Mouse (Mus musculus): ENCODE measurements at regions not wholly inside any gene's neighbourhood (a gene's known extent, or its start where the extent isn't known, plus 50 kb on each side); places are given as distances from the start of the nearest gene placed in this dataset.

DNA sequence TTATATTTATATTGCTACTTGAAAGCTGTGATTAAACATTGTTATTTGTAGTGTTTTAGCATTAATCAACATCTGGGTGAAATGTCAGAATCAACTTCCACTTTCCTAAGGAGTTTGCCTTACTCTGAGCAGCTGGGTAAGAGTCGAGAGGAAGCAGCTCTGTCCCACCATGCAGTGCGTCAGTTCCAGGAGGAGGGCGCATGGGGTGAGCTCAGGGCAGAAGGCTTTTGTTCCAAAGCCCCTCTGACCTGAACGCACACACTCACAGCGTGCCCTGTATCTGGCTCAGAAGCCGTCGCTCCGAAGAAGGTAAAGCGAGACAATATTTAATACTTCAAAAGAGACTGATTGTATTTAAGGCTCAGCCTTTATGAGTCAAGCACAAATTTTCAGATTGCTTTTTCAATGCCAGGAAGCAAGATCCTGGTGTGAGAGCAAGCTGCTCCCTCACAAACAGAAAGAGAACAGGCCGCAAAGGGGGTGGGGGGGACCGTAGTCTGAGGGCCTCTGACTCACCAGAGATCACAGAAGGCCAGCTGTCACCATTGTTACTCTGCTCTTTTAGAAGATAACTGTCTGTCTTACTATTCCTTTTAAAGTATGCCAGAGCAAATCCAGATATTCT, 143.6 kb upstream of the Adgrl4 start:
- H3K4me2 ChIP-seq: no peak overlapping the region
- H3K27me3 ChIP-seq: no peaks in the 10 kb centered on the region
- no peak overlapping the region for H3K9ac ChIP-seq
- 28% methylated on average over 11 of the region's 11 CpGs for WGBS (ENCODE audit: insufficient replicate concordance)
- no peaks in the 10 kb centered on the region for H3K9me3 ChIP-seq (replicated peaks)
- H3K4me3 ChIP-seq (replicated peaks): no peak overlapping the region
- H3K4me1 ChIP-seq (replicated peaks): no peaks in the 10 kb centered on the region
- H3K27ac ChIP-seq (replicated peaks): no peak overlapping the region
- peak; percentile 52; the same call in 1 of the 2 replicates for ATAC-seq (ENCODE audit: insufficient read depth)
- no peaks in the 10 kb centered on the region for H3K36me3 ChIP-seq (replicated peaks)

- Histone ChIP-seq H3K4me2 (no peak overlapping the region), H3K9me3 (replicated peaks) (no peaks in the 10 kb centered on the region), H3K36me3 (replicated peaks) (no peaks in the 10 kb centered on the region), H3K4me1 (replicated peaks) (no peaks in the 10 kb centered on the region), H3K27me3 (no peaks in the 10 kb centered on the region), H3K27ac (replicated peaks) (no peak overlapping the region), H3K4me3 (replicated peaks) (no peak overlapping the region), H3K9ac (no peak overlapping the region)
- no peak for ATAC-seq (ENCODE audit: insufficient read depth)
- WGBS (ENCODE audit: insufficient replicate concordance): 51% methylated on average over 7 of the region's 7 CpGs
Observed at GRCm38 (mm10) chr3:151294606-151295005, 143.1 kb upstream of the Adgrl4 start.

DNA sequence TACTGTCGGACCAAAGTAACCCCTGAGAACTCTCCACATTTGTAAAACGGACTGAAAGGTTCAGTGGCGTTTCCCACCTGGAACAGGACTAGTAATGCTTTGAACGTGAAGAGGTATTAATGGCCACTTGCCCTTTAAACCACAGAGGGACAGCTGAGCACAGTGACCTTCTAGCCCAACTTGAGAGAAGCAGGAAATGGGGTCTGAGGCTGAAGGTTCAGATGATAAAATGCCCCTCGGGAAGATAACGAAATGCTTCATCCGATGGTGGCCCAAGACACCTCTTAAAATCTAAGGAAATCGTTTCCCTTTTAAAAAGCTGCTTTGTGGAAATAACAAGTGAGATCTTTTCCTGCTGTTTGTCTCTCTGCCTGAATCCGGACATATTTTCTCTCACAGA, 142.7 kb upstream of the Adgrl4 start:
- no peak for ATAC-seq (ENCODE audit: insufficient read depth)
- Histone ChIP-seq H3K27ac (replicated peaks) (no peak overlapping the region), H3K4me3 (replicated peaks) (no peak overlapping the region), H3K4me2 (no peak overlapping the region), H3K9ac (no peak overlapping the region), H3K36me3 (replicated peaks) (no peaks in the 10 kb centered on the region), H3K9me3 (replicated peaks) (no peaks in the 10 kb centered on the region), H3K4me1 (replicated peaks) (no peaks in the 10 kb centered on the region), H3K27me3 (no peaks in the 10 kb centered on the region)
- WGBS (ENCODE audit: insufficient replicate concordance): 34% methylated on average over 9 of the region's 9 CpGs

- H3K27me3 ChIP-seq: no peaks in the 10 kb centered on the region
- ATAC-seq (ENCODE audit: insufficient read depth): no peak
- no peak overlapping the region for H3K4me3 ChIP-seq (replicated peaks)
- H3K4me1 ChIP-seq (replicated peaks): no peaks in the 10 kb centered on the region
- no peak overlapping the region for H3K27ac ChIP-seq (replicated peaks)
- H3K36me3 ChIP-seq (replicated peaks): no peaks in the 10 kb centered on the region
- no peak overlapping the region for H3K9ac ChIP-seq
- WGBS (ENCODE audit: insufficient replicate concordance): 22% methylated on average over 2 of the region's 2 CpGs
- no peaks in the 10 kb centered on the region for H3K9me3 ChIP-seq (replicated peaks)
- H3K4me2 ChIP-seq: no peak overlapping the region
Observed at GRCm38 (mm10) chr3:151298325-151298724, 139.4 kb upstream of the Adgrl4 start.

- Histone ChIP-seq H3K27ac (replicated peaks) (no peak overlapping the region), H3K27me3 (no peaks in the 10 kb centered on the region), H3K9ac (no peak overlapping the region), H3K4me3 (replicated peaks) (no peak overlapping the region), H3K4me2 (no peak overlapping the region), H3K4me1 (replicated peaks) (no peaks in the 10 kb centered on the region), H3K9me3 (replicated peaks) (no peaks in the 10 kb centered on the region), H3K36me3 (replicated peaks) (no peaks in the 10 kb centered on the region)
- no peak for ATAC-seq (ENCODE audit: insufficient read depth)
- 74% methylated on average over 4 of the region's 4 CpGs for WGBS (ENCODE audit: insufficient replicate concordance)
Observed at GRCm38 (mm10) chr3:151305402-151305801, 132.3 kb upstream of the Adgrl4 start.

DNA sequence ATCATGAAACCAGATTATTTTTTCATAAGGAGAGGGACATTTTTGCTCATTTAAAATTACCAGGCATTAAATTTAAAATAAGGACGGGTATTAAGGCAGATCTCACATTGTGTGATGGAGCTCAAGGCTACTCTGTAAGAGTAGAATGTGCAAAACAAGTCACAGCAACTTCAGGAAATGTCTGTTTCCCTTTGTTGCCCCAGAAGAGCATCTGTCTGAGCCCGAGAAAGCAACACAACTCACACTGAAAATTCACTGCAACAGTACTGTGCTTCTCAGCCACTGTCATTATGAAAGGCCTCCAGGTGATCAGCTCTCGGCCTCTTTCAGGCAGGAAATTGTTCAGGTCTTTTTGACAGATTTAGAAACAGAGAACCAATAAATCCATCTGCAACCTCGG, 129.7 kb upstream of the Adgrl4 start:
- no peaks in the 10 kb centered on the region for H3K36me3 ChIP-seq (replicated peaks)
- no peak overlapping the region for H3K4me2 ChIP-seq
- no peaks in the 10 kb centered on the region for H3K4me1 ChIP-seq (replicated peaks)
- H3K9ac ChIP-seq: no peak overlapping the region
- ATAC-seq (ENCODE audit: insufficient read depth): no peak
- WGBS (ENCODE audit: insufficient replicate concordance): 11% methylated on average over 4 of the region's 4 CpGs
- no peaks in the 10 kb centered on the region for H3K9me3 ChIP-seq (replicated peaks)
- no peak overlapping the region for H3K4me3 ChIP-seq (replicated peaks)
- no peak overlapping the region for H3K27ac ChIP-seq (replicated peaks)
- no peaks in the 10 kb centered on the region for H3K27me3 ChIP-seq

GRCm38 (mm10) chr3:151323835-151324234, 113.9 kb upstream of the Adgrl4 start:
- no peak overlapping the region for H3K27ac ChIP-seq (replicated peaks)
- WGBS (ENCODE audit: insufficient replicate concordance): 28% methylated on average over 3 of the region's 3 CpGs
- H3K4me2 ChIP-seq: no peak overlapping the region
- no peaks in the 10 kb centered on the region for H3K36me3 ChIP-seq (replicated peaks)
- H3K4me1 ChIP-seq (replicated peaks): no peaks in the 10 kb centered on the region
- H3K27me3 ChIP-seq: no peaks in the 10 kb centered on the region
- ATAC-seq (ENCODE audit: insufficient read depth): no peak
- H3K9ac ChIP-seq: no peak overlapping the region
- no peaks in the 10 kb centered on the region for H3K9me3 ChIP-seq (replicated peaks)
- no peak overlapping the region for H3K4me3 ChIP-seq (replicated peaks)

DNA sequence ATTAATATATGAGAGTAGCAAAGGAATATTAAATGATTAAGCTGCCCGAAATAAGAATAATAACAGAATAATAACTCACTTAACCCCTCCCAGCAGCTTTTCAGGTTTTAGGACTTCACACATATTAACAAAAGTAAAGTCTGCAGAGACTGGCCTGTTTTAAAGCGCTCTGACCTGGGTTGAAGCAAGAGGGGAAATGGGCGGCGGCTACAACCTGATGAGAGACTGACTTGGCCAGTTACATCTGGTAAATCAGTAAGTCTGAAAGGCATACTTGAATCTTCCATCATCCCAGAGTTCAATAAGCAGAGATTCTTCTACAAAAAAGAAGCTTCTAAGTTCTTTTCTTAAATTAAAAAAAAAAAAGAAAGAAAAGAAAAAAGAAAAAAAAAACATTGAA, 107.9 kb upstream of the Adgrl4 start:
- Histone ChIP-seq H3K36me3 (replicated peaks) (no peaks in the 10 kb centered on the region), H3K4me3 (replicated peaks) (no peak overlapping the region), H3K9me3 (replicated peaks) (no peaks in the 10 kb centered on the region), H3K4me1 (replicated peaks) (no peaks in the 10 kb centered on the region), H3K4me2 (no peak overlapping the region), H3K9ac (no peak overlapping the region), H3K27ac (replicated peaks) (no peak overlapping the region), H3K27me3 (no peaks in the 10 kb centered on the region)
- WGBS (ENCODE audit: insufficient replicate concordance): 67% methylated on average over 4 of the region's 4 CpGs
- ATAC-seq (ENCODE audit: insufficient read depth): no peak

GRCm38 (mm10) chr3:151331906-151332305, 105.8 kb upstream of the Adgrl4 start:
- H3K4me3 ChIP-seq (replicated peaks): no peak overlapping the region
- H3K4me2 ChIP-seq: no peak overlapping the region
- no peak for ATAC-seq (ENCODE audit: insufficient read depth)
- H3K27ac ChIP-seq (replicated peaks): no peak overlapping the region
- H3K4me1 ChIP-seq (replicated peaks): no peaks in the 10 kb centered on the region
- H3K9me3 ChIP-seq (replicated peaks): no peaks in the 10 kb centered on the region
- 59% methylated on average over 2 of the region's 2 CpGs for WGBS (ENCODE audit: insufficient replicate concordance)
- no peaks in the 10 kb centered on the region for H3K36me3 ChIP-seq (replicated peaks)
- H3K9ac ChIP-seq: no peak overlapping the region
- H3K27me3 ChIP-seq: no peaks in the 10 kb centered on the region

GRCm38 (mm10) chr3:151332317-151332687, 105.4 kb upstream of the Adgrl4 start:
- H3K9me3 ChIP-seq (replicated peaks): no peaks in the 10 kb centered on the region
- H3K27ac ChIP-seq (replicated peaks): no peak overlapping the region
- 85% methylated on average over 1 of the region's 1 CpGs for WGBS (ENCODE audit: insufficient replicate concordance)
- H3K4me2 ChIP-seq: no peak overlapping the region
- no peaks in the 10 kb centered on the region for H3K36me3 ChIP-seq (replicated peaks)
- no peak for ATAC-seq (ENCODE audit: insufficient read depth)
- no peaks in the 10 kb centered on the region for H3K27me3 ChIP-seq
- H3K4me1 ChIP-seq (replicated peaks): no peaks in the 10 kb centered on the region
- H3K9ac ChIP-seq: no peak overlapping the region
- H3K4me3 ChIP-seq (replicated peaks): no peak overlapping the region

GRCm38 (mm10) chr3:151332688-151333452, 104.8 kb upstream of the Adgrl4 start:
- no peak for ATAC-seq (ENCODE audit: insufficient read depth)
- H3K9me3 ChIP-seq (replicated peaks): no peaks in the 10 kb centered on the region
- H3K4me3 ChIP-seq (replicated peaks): no peak overlapping the region
- no peak overlapping the region for H3K27ac ChIP-seq (replicated peaks)
- H3K36me3 ChIP-seq (replicated peaks): no peaks in the 10 kb centered on the region
- no peak overlapping the region for H3K9ac ChIP-seq
- no peak overlapping the region for H3K4me2 ChIP-seq
- WGBS (ENCODE audit: insufficient replicate concordance): 62% methylated on average over 9 of the region's 9 CpGs
- no peaks in the 10 kb centered on the region for H3K27me3 ChIP-seq
- H3K4me1 ChIP-seq (replicated peaks): no peaks in the 10 kb centered on the region

Data from liver, embryonic 15.5 days (tissue).